Comparison of ENCODE assay signal across 14 mouse cellular contexts in genomic region chr13:112037731-112038380, GRCm38 (mm10).
"Had no signal": no experiment of that assay in that cellular context is flagged by ENCODE, and none has a peak within 500 bp of the region (broad histone marks: within the 10 kb centered on the region; RNA-seq: fewer than 3 reads in every experiment).

No protein-coding gene starts in this region.

- H3K4me3 ChIP-seq: hindbrain, embryonic 15.5 days; left cerebral cortex, adult 2 months; limb, embryonic 10.5 days; liver, embryonic 15.5 days; midbrain, embryonic 10.5 days; myocyte; neural tube, embryonic 15.5 days had no signal

- H3K36me3 ChIP-seq: hindbrain, embryonic 15.5 days; limb, embryonic 10.5 days; liver, embryonic 15.5 days; midbrain, embryonic 10.5 days; neural tube, embryonic 15.5 days had no signal

- H3K9me3 ChIP-seq: hindbrain, embryonic 15.5 days; limb, embryonic 10.5 days; liver, embryonic 15.5 days; midbrain, embryonic 10.5 days; neural tube, embryonic 15.5 days had no signal

- ATAC-seq: intestine, embryonic 16.5 days had no signal

- DNase-seq: lung, postnatal 14 days; midbrain, embryonic 14.5 days; right cerebral cortex, adult 18-20 months; right cerebral cortex, postnatal 25 days; thymus, adult 18-20 months; thymus, postnatal 14 days had no signal

- H3K9ac ChIP-seq: hindbrain, embryonic 15.5 days; liver, embryonic 15.5 days; neural tube, embryonic 15.5 days had no signal

- H3K27me3 ChIP-seq: hindbrain, embryonic 15.5 days; neural tube, embryonic 15.5 days had no signal

- H3K27ac ChIP-seq: hindbrain, embryonic 15.5 days; left cerebral cortex, adult 2 months; limb, embryonic 10.5 days; liver, embryonic 15.5 days; midbrain, embryonic 10.5 days; neural tube, embryonic 15.5 days had no signal

- H3K4me2 ChIP-seq: hindbrain, embryonic 15.5 days; liver, embryonic 15.5 days; neural tube, embryonic 15.5 days had no signal

- H3K4me1 ChIP-seq: hindbrain, embryonic 15.5 days; limb, embryonic 10.5 days; midbrain, embryonic 10.5 days; neural tube, embryonic 15.5 days had no signal
